30 mouse cellular contexts compared by ENCODE assay signal in the genomic region with DNA sequence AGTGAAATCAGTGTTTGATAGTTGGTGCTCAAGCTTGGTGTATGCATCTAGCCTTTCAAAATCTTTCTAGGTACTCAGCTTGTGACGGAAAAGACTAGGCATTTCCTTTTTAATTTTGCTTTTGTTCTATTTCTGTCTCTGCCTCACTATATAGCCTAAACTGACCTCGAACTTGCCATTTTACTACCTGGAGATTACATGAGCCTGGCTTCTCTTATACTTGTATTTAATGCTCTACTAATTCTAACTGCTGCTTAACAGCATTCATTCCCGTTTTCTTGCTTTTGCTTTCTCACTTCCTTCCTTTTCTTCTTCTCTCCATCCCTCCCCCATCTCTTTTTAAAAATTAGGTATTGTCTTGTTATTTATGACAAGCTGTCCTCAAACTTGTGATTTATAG.
"Had no signal": no experiment of that assay in that cellular context is flagged by ENCODE, and none has a peak within 500 bp of the region (broad histone marks: within the 10 kb centered on the region; RNA-seq: fewer than 3 reads in every experiment).

No protein-coding gene starts in this region.

- H3K36me3 ChIP-seq: limb, embryonic 10.5 days; limb, embryonic 12.5 days; limb, embryonic 13.5 days; limb, embryonic 15.5 days; liver, embryonic 12.5 days; liver, embryonic 13.5 days; liver, embryonic 15.5 days; lung, embryonic 15.5 days; midbrain, embryonic 10.5 days; midbrain, embryonic 12.5 days; midbrain, embryonic 13.5 days; midbrain, embryonic 15.5 days had no signal

- H3K4me2 ChIP-seq: limb, embryonic 12.5 days; limb, embryonic 13.5 days; limb, embryonic 15.5 days; liver, embryonic 11.5 days; liver, embryonic 12.5 days; liver, embryonic 13.5 days; liver, embryonic 15.5 days; lung, embryonic 14.5 days; lung, embryonic 15.5 days; midbrain, embryonic 12.5 days; midbrain, embryonic 13.5 days; midbrain, embryonic 15.5 days had no signal

- H3K4me3 ChIP-seq: left cerebral cortex, adult 2 months; limb, embryonic 10.5 days; limb, embryonic 12.5 days; limb, embryonic 13.5 days; limb, embryonic 15.5 days; liver, embryonic 12.5 days; liver, embryonic 13.5 days; liver, embryonic 15.5 days; lung, embryonic 15.5 days; midbrain, embryonic 10.5 days; midbrain, embryonic 12.5 days; midbrain, embryonic 13.5 days; midbrain, embryonic 15.5 days; myocyte had no signal

- H3K27me3 ChIP-seq: limb, embryonic 12.5 days; limb, embryonic 13.5 days; limb, embryonic 15.5 days; liver, embryonic 12.5 days; liver, embryonic 13.5 days; liver, embryonic 15.5 days; lung, embryonic 15.5 days; midbrain, embryonic 12.5 days; midbrain, embryonic 13.5 days; midbrain, embryonic 15.5 days had no signal

- DNase-seq: left cerebral cortex, postnatal 4 days; liver; liver, embryonic 13.5 days; liver, postnatal 0 days; lung, adult 18-20 months; lung, adult 2 months; lung, embryonic 14.5 days; lung, postnatal 10 days; lung, postnatal 14 days; lung, postnatal 36 days; lung, postnatal 4 days; midbrain, embryonic 14.5 days had no signal

- H3K9ac ChIP-seq: limb, embryonic 12.5 days; limb, embryonic 13.5 days; limb, embryonic 15.5 days; liver, embryonic 12.5 days; liver, embryonic 13.5 days; liver, embryonic 14.5 days; liver, embryonic 15.5 days; liver, postnatal 0 days; lung, embryonic 14.5 days; lung, embryonic 15.5 days; midbrain, embryonic 12.5 days; midbrain, embryonic 13.5 days; midbrain, embryonic 15.5 days had no signal

- H3K27ac ChIP-seq: left cerebral cortex, adult 2 months; limb, embryonic 10.5 days; limb, embryonic 12.5 days; limb, embryonic 13.5 days; limb, embryonic 15.5 days; liver, embryonic 12.5 days; liver, embryonic 13.5 days; liver, embryonic 14.5 days; liver, embryonic 15.5 days; lung, embryonic 15.5 days; macrophage; midbrain, embryonic 10.5 days; midbrain, embryonic 12.5 days; midbrain, embryonic 13.5 days; midbrain, embryonic 15.5 days had no signal

- ATAC-seq: liver, embryonic 12.5 days; lung, postnatal 0 days; midbrain, embryonic 13.5 days; midbrain, embryonic 15.5 days; midbrain, embryonic 16.5 days had no signal

- H3K9me3 ChIP-seq: limb, embryonic 10.5 days; limb, embryonic 12.5 days; limb, embryonic 13.5 days; limb, embryonic 15.5 days; liver, embryonic 12.5 days; liver, embryonic 13.5 days; liver, embryonic 15.5 days; lung, embryonic 15.5 days; midbrain, embryonic 10.5 days; midbrain, embryonic 12.5 days; midbrain, embryonic 13.5 days; midbrain, embryonic 15.5 days had no signal

- H3K4me1 ChIP-seq: limb, embryonic 15.5 days; liver, embryonic 12.5 days; liver, embryonic 13.5 days; lung, embryonic 15.5 days; midbrain, embryonic 12.5 days; midbrain, embryonic 13.5 days had no signal
